Mouse (Mus musculus) heart, postnatal 36 days (tissue): Measurements from ENCODE around the gene Pdilt. TPM values are rescaled to one million over a fixed set of nuclear protein-coding genes. Genes with fewer than 3 reads are reported as not detected.
"Not testable (repeated sequence)": the region's sequence is repeated elsewhere in the genome, so short reads cannot be mapped to it uniquely, and the experiment has no call there.

Source experiments
- DNase-seq, 2 experiments: peaks; one replicate each; pipeline ENCODE4 v3.0.0; 2021 to 2022
- intact Hi-C: fragments of 180-260 bp; cut with DNase I; formaldehyde crosslinking; loops from one replicate; pipeline ENCODE4 v1.15.1; 2025
- total RNA-seq, 2 experiments: library from RNA; stranded (reverse); gene quantifications; 2 replicates each; pipeline ENCODE4 v1.2.3; 2021

Pdilt gene
- total RNA-seq: not detected

DNA sequence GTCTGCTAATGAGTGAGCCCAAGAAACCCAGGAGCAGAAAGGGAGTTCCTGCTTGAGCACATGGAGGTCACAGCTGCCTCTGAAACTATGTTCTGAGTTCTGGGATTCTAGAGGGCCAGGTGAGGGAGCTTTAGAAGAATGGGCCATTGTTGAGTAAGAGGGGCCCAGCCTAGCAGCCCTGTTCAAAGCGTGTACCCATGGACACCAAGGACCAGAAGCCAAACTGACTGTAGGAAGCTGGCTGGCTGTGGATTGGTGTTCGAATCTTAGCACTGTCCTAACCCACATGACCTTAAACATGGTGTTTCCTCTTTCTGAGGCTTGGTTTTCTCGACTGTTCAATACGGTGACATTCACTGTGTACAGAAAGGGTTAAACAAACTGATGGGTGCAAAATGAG lies at the start of gene Pdilt:
TSS of gene Pdilt (minus strand) at position 101 of the 400 bp plus-strand sequence.
- intact Hi-C loops: no loop called here
- DNase-seq: no peak

DNA sequence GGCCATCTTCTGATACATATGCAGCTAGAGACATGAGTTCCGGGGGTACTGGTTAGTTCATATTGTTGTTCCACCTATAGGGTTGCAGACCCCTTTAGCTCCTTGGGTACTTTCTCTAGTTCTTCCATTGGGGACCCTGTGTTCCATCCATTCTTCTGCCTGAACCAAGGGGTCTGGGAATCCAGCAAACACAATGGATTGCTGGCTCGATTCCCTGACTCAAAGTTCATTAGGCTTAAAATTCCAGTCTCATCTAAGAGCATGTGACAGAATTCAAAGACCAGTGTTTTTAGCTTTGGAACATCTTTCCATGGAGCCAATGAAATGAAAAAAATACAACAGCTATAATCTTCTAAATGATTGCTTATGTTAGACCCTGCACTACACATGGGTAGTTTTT lies 39.2 kb upstream of the Pdilt start:
- intact Hi-C loops, DNase-seq: not testable (repeated sequence)

DNA sequence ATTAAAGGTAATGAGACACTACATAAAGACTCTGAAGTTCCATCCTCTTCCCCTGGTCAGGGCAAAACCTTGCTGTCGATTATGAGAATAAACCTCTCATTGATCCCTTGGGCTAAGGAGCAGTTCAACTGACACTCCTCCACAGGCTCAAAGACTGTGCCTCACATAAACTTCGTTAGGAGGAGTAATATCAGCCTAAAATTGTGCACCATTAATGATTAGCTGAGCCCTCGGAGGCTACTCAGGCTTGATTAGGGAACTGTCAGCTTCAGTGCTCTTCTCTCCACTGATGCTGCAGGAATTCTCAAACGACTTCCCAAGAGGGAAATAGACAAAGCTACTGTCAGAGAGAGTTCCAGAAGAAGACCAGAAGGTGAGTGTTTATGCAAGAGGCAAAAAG lies 38.2 kb upstream of the Pdilt start:
- intact Hi-C loops: no loop called here
- DNase-seq: no peak

DNA sequence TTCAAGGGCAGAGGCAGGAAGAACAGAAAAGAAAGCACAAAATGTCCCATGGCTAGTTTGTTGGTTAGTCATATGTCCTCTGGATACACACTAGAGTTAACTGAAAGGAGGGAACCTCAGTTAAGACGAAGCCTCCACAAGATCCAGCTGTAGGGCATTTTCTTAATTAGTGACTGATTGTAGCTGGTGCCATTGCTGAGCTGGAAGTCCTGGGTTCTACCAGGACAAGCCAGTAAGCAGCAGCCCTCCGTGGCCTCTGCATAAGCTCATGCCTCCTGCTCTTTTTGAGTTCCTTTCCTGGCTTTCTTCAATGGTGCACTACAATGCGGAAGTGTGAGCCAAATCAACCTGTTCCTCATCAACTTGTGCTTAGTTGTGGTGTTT lies 37.2 kb upstream of the Pdilt start:
- no peak for DNase-seq
- intact Hi-C loops: no loop called here

GRCm38 (mm10) chr7:119559789-119560451 lies 36.6 kb upstream of the Pdilt start:
- no peak for DNase-seq
- intact Hi-C loops: no loop called here

- intact Hi-C loops: no loop called here
These were observed 30.8 kb upstream of the Pdilt start, which contains the start of gene Acsm2 for GRCm38 (mm10) chr7:119554040-119554439. Acsm2 (plus strand) TSS chr7:119554340.

GRCm38 (mm10) chr7:119550471-119551222 lies 27.4 kb upstream of the Pdilt start:
- intact Hi-C loops: no loop called here
- no peak for DNase-seq

More at GRCm38 (mm10) chr7:119554040-119554439, 30.8 kb upstream of the Pdilt start, which contains the start of gene Acsm2:
- DNase-seq: no peak

GRCm38 (mm10) chr7:119545572-119545971 lies 22.3 kb upstream of the Pdilt start:
- intact Hi-C loops: no loop called here
- no peak for DNase-seq

DNA sequence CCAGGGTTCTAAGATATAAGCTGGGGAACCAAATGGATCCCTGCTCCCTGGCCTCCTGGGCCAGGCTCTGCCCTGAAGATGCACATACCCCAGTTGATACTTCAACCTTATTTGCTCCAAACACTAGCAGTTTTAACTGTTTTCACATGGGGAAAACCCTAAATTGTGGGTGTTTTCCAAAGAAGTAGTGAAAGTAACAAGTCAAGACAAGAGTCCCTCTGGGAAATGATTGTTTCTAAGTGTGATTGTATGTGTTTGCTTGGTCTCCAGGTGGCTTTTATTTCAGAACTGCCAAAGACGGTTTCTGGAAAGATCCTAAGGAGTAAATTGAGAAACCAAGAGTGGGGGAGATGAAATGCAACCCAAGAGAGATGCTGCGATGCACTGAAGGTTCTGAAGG lies 19.2 kb upstream of the Pdilt start:
- DNase-seq: no peak
- intact Hi-C loops: no loop called here

GRCm38 (mm10) chr7:119534389-119534788 lies 11.1 kb upstream of the Pdilt start:
- no peak for DNase-seq
- intact Hi-C loops: no loop called here

- DNase-seq: no peak
- intact Hi-C loops: no loop called here
These were observed 9.6 kb upstream of the Pdilt start for GRCm38 (mm10) chr7:119532924-119533323.

GRCm38 (mm10) chr7:119528617-119529016 lies 5.3 kb upstream of the Pdilt start:
- no peak for DNase-seq
- intact Hi-C loops: no loop called here

- intact Hi-C loops: no loop called here
- DNase-seq: no peak
These were observed 4.3 kb upstream of the Pdilt start for GRCm38 (mm10) chr7:119527548-119527947.

DNA sequence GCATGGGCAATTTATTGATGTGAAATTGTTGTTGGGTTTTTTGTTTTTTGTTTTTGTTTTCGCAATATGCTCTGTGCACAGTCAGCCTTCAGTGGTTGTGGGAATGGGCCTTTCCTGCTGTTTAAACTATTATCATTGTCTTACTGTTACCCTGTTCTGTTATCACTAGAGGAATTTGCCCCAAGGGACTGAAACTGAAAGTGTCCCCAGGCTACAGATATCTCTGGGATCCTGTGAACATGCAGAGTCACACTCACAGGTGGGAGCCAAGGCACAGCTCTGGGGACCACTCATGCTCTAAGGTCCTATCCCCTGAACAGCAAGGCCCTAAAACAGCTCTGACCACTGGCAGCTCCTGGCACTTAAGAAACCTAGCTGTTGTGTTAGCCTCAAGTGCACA lies 3.8 kb upstream of the Pdilt start:
- no peak for DNase-seq
- intact Hi-C loops: no loop called here

- DNase-seq: no peak
- intact Hi-C loops: no loop called here
These were observed 3.2 kb upstream of the Pdilt start for GRCm38 (mm10) chr7:119526486-119526885.

DNA sequence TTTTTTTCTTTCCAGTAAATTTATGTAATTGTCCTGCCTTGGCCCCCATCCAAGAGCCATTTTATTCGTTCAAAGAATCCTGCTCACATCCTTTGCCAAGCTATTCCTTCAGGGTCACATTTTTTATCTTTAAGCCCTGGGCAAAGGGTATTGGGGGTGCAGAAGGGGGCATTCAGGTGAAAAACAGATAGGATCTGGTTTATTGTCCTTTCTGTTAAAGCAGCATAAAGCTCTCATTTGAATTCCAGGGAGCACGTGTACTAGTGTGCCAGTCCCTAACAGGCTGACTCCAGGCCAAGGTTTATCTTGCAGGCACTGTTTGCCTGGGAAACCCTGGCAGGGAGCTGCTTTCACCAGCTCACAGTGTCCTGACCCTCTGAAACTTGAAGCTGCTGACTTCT lies 2.6 kb upstream of the Pdilt start:
- peak; percentile 30 to 37 for DNase-seq

DNA sequence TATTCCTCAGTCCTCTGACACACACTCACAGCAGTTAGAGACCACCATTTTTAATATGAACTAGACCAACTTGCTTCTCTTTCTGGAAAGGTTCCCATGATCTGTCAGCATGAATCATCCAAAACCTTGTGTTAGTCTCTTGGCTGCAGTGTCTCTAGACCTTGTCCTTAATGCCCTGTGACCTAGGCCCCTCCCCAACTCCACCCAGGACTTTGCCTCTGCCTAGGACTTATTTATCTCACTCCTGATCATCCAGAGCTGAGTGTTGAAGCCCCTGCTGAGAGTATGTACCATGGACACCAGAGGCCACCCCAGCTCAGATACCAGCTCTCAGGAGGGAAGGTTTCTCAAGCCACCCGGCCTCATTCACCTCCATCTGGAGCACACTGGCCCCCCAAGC lies 904 bp downstream of the Pdilt start:
- no peak for DNase-seq
- intact Hi-C loops: no loop called here

More for the DNA sequence above, 2.6 kb upstream of the Pdilt start:
- intact Hi-C loops: no loop called here

- intact Hi-C loops: no loop called here
These were observed 1.5 kb downstream of the Pdilt start for GRCm38 (mm10) chr7:119521816-119522215.

GRCm38 (mm10) chr7:119519654-119520053 lies 3.6 kb downstream of the Pdilt start:
- intact Hi-C loops: loop anchor here (10.0 kb wide), 3 partner anchors 155 to 755 kb away; no protein-coding TSS in a partner anchor
- DNase-seq: peak; percentile 48 to 67

More at GRCm38 (mm10) chr7:119521816-119522215, 1.5 kb downstream of the Pdilt start:
- no peak for DNase-seq

GRCm38 (mm10) chr7:119519163-119519562 lies 4.1 kb downstream of the Pdilt start, which contains the start of gene Acsm5:
Acsm5 (plus strand) TSS chr7:119519463.
- intact Hi-C loops: loop anchor here (10.0 kb wide), 3 partner anchors 156 to 754 kb away; no protein-coding TSS in a partner anchor
- no peak for DNase-seq

DNA sequence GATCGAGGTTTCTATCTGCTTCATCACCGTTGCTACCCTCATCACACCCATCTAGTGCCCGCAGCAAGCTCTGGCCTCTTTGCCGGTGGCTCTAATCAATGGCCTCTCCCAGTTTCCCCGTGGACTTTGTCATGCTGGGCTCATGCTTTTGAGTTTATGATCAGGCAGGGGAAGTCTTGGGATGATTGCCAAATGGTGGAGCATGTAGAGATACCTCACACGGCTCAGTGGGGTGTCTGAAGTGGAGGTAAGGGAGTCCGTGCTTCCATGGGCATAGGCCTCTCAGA lies 7.1 kb downstream of the Pdilt start:
- intact Hi-C loops: loop anchor here (10.0 kb wide), 3 partner anchors 159 to 751 kb away; no protein-coding TSS in a partner anchor
- no peak for DNase-seq
